Mouse (Mus musculus) ES-Bruce4 (cell line): Measurements from ENCODE around the gene Glrb.

ENCODE experiments used
- CTCF ChIP-seq: IDR thresholded peaks from one replicate; pipeline ENCODE4 v1.8.1; 2011; ENCODE audit warnings: low read depth, low read length
- EP300 ChIP-seq: IDR thresholded peaks from 2 replicates; pipeline ENCODE4 v1.6.1; 2011; ENCODE audit warnings: low read depth, low read length; ENCODE audit not compliant: insufficient read depth
- POLR2A ChIP-seq: IDR thresholded peaks from one replicate; pipeline ENCODE4 v1.8.1; 2011; ENCODE audit warnings: low read length; ENCODE audit not compliant: insufficient read depth

DNA sequence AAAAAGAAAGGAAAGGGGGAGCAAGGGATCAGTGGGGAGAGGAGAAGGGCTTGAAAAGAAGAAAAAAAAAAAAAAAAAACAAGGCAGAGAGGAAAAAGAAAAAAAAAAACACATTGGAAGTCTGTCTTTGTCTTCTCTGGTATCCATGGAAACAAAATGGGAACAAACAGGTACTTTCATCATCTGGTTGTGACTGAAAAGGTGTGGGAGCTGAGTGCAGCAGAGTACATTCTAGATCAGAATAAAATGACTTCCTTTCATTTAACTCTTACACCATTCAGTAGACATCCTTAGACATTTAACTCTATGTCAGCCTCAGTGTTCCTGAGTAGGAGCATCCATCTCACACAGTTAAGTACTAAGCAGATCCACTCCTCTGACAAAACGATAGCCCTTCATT, 115.5 kb downstream of the Glrb start:
- no peak for TF ChIP-seq EP300
- no peak for TF ChIP-seq CTCF
- no peak for TF ChIP-seq POLR2A
